Mouse (Mus musculus) spleen, adult 2 months (tissue): ENCODE results near the gene Src. TPM values are rescaled to one million over a fixed set of nuclear protein-coding genes. Genes with fewer than 3 reads are reported as not detected.
A peak's percentile ranks its signal among the peaks of the same experiment; 100 is the strongest.

Source experiments
- DNase-seq, 2 experiments: peaks; one replicate each; pipeline versions ENCODE4 v3.0.0 to v3.0.0-alpha.2; 2012 to 2021; ENCODE audit warnings: low spot score in 2 of 2, low read depth in 1 of 2
- H3K27ac ChIP-seq: fragments of 200-500 bp; 2 replicates; pipeline ENCODE4 v1.5.1; 2012; ENCODE audit warnings: low read length, inconsistent platforms; ENCODE audit not compliant: insufficient read depth
- H3K27me3 ChIP-seq: fragments of 200-500 bp; 2 replicates; pipeline ENCODE4 v1.6.1; 2012; ENCODE audit warnings: mild to moderate bottlenecking, moderate library complexity, low read length, inconsistent platforms; ENCODE audit not compliant: control insufficient read depth, insufficient read depth
- H3K36me3 ChIP-seq: fragments of 200-500 bp; 2 replicates; pipeline ENCODE4 v1.6.1; 2012; ENCODE audit warnings: mild to moderate bottlenecking, low read length, inconsistent platforms; ENCODE audit not compliant: control insufficient read depth, insufficient read depth
- H3K4me1 ChIP-seq: fragments of 200-500 bp; 2 replicates; pipeline ENCODE4 v1.6.1; 2011; ENCODE audit warnings: inconsistent platforms; ENCODE audit not compliant: control insufficient read depth, insufficient read depth, insufficient read length
- H3K4me3 ChIP-seq: fragments of 200-500 bp; 2 replicates; pipeline ENCODE4 v1.5.1; 2011; ENCODE audit warnings: mild to moderate bottlenecking, inconsistent platforms; ENCODE audit not compliant: insufficient read depth, insufficient read length; ENCODE audit errors: extremely low read depth
- CTCF ChIP-seq: fragments of 200-500 bp; IDR thresholded peaks from 2 replicates; pipeline ENCODE4 v1.5.1; 2011; ENCODE audit warnings: mild to moderate bottlenecking, inconsistent platforms; ENCODE audit not compliant: insufficient read depth, insufficient read length, insufficient replicate concordance; ENCODE audit errors: extremely low read depth
- POLR2A ChIP-seq: fragments of 200-500 bp; IDR thresholded peaks from 2 replicates; pipeline ENCODE4 v1.6.1; 2011; ENCODE audit warnings: low read depth, low read length, inconsistent platforms
- WGBS: fragments of 180-500 bp; shearing (Covaris S2); methylation state at CpG from one replicate; pipeline ENCODE4 v1.1.7; 2018; 5-methylcytosine and 5-hydroxymethylcytosine counted together
- polyA plus RNA-seq: library from polyadenylated mRNA; depleted of rRNA; stranded (reverse); fragments of >200 nt; gene quantifications from 2 replicates; pipeline ENCODE4 v1.2.3, GENCODE M21; 2012

The Src gene
- polyA plus RNA-seq, 1 experiment, result 14.6 TPM

DNA sequence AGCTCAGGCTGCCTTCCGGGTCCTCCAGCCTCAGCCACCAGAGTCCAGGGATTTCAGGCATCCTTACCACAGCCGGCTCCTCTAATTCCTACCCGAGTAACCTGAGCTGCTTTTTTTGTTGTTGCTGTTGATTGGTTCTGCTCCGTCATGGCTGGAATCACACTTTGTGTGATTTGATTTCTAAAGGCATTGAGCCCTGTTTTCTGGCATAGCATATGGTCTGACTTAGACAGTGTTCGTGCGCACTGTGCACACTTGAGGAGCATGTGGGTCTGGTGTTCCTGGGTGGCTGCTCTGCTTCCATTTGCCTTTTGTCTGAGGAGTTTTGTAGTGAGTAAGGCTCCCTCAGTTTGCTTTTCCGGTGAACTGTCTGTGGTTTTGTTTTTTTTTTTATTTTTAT, 30.1 kb downstream of the Src start:
- TF ChIP-seq POLR2A (no peak), CTCF (no peak)
- H3K27me3 ChIP-seq, result no peaks in the 10 kb centered on the region
- 83% methylated on average over 7 of the region's 7 CpGs for WGBS
- H3K27ac ChIP-seq, result no peak overlapping the region
- no peaks in the 10 kb centered on the region for H3K36me3 ChIP-seq
- peaks cover 2% of the 10 kb centered on the region; the same call in 1 of the 2 replicates for H3K4me1 ChIP-seq
- DNase-seq, result no peak
- no peak overlapping the region for H3K4me3 ChIP-seq

DNA sequence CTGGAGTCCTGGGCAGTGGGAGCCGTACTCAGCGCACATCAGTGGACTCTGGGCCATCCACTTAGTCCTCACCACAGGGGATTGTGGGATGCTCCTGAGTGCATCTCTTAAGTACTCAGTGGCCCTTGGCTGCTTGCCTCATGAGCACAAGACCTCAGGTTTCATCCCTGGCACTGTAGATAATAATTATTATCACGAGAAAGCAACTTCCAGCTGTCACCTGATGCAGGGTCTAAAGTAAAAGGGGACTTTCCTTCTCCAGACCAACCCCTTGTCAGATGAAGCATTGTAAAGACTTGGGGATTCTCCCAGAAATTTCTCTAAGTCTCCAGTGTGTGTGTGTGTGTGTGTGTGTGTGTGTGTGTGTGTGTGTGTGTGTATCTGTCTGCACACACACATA, 32.7 kb downstream of the Src start:
- Histone ChIP-seq H3K4me1 (peaks cover 2% of the 10 kb centered on the region; the same call in 1 of the 2 replicates), H3K27ac (no peak overlapping the region), H3K27me3 (no peaks in the 10 kb centered on the region), H3K4me3 (no peak overlapping the region), H3K36me3 (no peaks in the 10 kb centered on the region)
- no peak for DNase-seq
- no peak for TF ChIP-seq POLR2A
- TF ChIP-seq CTCF, result no peak
- 85% methylated on average over 3 of the region's 3 CpGs for WGBS

DNA sequence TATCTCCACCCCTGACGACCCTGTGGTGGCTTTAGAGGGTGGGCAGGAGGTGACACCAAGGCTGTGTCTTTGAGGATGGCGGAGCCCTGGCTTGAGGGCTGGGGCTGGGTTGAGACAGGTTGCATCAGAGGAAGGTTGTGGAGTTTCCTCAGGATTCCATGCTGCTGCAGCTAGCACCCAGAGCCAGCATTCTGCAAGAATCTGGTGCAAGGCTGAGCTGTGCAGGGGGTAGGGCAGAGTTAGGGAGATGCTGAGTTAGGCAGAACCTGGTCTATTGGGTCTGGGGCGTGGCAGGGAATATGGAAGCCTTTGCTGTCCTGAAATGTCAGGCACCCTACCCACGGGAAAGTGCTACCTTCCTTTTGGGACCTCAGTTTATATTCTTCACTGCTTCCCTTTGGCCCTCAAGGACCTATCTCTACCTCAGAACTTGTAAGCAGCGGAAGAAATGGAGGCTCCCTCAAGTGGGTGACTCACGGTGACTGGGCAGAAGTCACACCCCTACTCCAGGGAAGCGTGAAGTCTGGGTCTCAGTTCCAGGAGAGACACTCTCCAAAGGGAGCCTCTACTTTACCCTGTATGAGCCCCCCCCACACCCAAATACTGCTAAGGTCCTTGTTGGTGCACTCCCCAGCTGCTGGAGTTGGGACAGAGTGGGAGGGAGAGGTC, 33.3 kb downstream of the Src start:
- 81% methylated on average over 7 of the region's 7 CpGs for WGBS
- H3K4me3 ChIP-seq, result no peak overlapping the region
- no peak for TF ChIP-seq POLR2A
- TF ChIP-seq CTCF, result no peak
- H3K36me3 ChIP-seq, result no peaks in the 10 kb centered on the region
- no peak overlapping the region for H3K27ac ChIP-seq
- H3K4me1 ChIP-seq, result peaks cover 2% of the 10 kb centered on the region; the same call in 1 of the 2 replicates
- no peak for DNase-seq
- no peaks in the 10 kb centered on the region for H3K27me3 ChIP-seq

DNA sequence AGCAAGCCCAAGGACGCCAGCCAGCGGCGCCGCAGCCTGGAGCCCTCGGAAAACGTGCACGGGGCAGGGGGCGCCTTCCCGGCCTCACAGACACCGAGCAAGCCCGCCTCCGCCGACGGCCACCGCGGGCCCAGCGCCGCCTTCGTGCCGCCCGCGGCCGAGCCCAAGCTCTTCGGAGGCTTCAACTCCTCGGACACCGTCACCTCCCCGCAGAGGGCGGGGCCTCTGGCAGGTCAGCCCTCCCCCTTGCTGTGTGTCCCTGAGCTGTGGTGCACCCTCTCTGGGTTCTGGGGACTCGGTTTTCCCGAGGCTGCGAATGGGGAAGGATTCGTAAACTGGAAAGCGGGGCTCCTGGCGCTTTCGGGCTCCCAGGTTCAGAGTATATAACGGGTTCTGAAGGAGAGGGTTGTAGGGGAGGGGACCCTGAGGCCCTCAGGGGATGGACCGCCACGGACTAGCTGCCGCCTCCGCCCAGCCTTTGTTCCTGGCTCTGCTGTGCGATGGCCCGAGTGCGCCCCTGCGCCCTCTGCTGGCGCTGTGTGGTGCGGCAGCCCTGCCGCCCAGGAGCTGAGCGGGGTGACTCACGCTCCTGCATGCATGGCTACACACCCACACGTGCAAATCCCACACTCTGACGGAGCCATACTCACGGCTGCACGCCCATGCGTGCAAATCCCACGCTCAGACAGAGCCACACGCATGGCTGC, 39.0 kb downstream of the Src start:
- TF ChIP-seq POLR2A, result no peak
- TF ChIP-seq CTCF, result peak; percentile 98
- no peak overlapping the region for H3K27ac ChIP-seq

DNA sequence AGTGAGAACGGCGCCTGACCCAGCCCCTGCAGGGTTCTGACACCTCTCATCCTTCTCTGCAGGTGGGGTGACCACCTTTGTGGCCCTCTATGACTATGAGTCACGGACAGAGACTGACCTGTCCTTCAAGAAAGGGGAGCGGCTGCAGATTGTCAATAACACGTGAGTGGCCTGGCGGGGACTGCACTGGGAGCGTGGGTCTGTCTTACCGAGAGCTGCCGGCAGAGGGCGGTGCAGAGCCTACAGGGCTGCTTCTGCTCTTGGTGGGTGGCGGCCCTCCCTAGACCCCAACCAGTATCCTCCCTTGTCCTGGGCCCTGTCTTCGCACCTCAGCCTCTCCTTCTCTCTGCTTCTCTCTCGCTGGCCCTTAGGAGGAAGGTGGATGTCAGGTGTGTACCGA, 40.2 kb downstream of the Src start:
- H3K4me1 ChIP-seq, result peaks cover 6% of the 10 kb centered on the region
- WGBS, result 23% methylated on average over 14 of the region's 14 CpGs
- no peaks in the 10 kb centered on the region for H3K27me3 ChIP-seq
- no peak overlapping the region for H3K27ac ChIP-seq
- DNase-seq, result peak in 1 of 2 experiments; percentile 68
- H3K4me3 ChIP-seq, result no peak overlapping the region
- peak; percentile 87 for TF ChIP-seq CTCF
- no peak for TF ChIP-seq POLR2A
- H3K36me3 ChIP-seq, result no peaks in the 10 kb centered on the region

More for the DNA sequence above, 39.0 kb downstream of the Src start:
- WGBS, result 4% methylated on average over 55 of the region's 56 CpGs
- peak; percentile 55 to 83 for DNase-seq
- Histone ChIP-seq H3K4me1 (peaks cover 6% of the 10 kb centered on the region), H3K4me3 (peak overlapping the region; percentile 28; the same call in 1 of the 2 replicates), H3K36me3 (no peaks in the 10 kb centered on the region), H3K27me3 (no peaks in the 10 kb centered on the region)

DNA sequence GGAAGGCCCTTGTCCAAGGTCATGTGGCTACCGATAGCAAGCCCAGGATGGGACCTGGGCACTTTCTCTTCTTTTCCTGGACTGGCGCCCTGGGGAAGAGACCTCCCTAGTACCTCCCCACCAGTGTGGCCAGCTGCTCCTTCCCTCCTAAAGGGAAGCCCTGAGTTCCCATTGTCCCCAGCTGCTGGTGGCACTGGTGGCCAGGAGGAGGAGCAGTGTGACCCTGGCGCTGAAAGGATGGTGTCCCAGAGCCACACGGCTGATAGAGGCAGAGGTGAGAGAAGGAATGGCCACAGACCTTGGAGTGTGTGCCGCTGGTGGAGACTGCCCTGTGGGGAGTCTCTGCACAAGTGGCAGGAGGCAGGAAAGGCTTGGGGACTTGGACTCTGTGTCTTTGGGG, 41.5 kb downstream of the Src start:
- no peak for TF ChIP-seq CTCF
- no peak for TF ChIP-seq POLR2A
- no peak overlapping the region for H3K4me3 ChIP-seq
- 91% methylated on average over 5 of the region's 5 CpGs for WGBS
- peaks cover 6% of the 10 kb centered on the region for H3K4me1 ChIP-seq
- no peak overlapping the region for H3K27ac ChIP-seq
- DNase-seq, result no peak
- H3K36me3 ChIP-seq, result no peaks in the 10 kb centered on the region
- no peaks in the 10 kb centered on the region for H3K27me3 ChIP-seq
